ENCODE assay signal across 8 mouse cellular contexts in the genomic region with DNA sequence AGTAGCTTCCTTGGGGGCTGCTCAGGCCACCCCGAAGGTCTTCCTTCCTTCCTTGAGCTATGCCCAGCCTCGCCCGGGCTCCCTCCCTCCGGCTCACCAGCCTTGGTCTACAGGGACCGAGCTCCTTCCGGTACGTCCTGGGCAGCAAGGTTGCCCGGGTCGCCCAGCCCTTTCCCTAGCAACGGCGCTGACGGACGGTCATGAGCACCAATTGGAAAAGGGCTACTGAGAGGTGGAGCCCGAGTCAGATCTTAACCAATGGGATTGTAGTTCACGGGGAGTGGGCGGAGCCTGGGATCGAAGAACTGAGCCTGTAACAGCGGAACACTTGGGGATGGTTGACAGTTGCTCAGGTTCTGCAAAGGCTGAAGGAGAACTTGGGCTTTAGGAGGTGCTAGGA. TPM values are rescaled to one million over a fixed set of nuclear protein-coding genes. Genes with fewer than 3 reads are reported as not detected.
DNase-seq lines count a peak whose midpoint lies in the region; ATAC-seq and TF ChIP-seq lines count a peak whose summit lies in the region.

A gene (minus strand): TSS at position 154 of the 400 bp plus-strand sequence.

- peak; percentile 94; the same call in 1 of the 2 replicates for TF ChIP-seq POLR2A in lung, adult 2 months (IDR thresholded peaks at IDR 0.05; ENCODE audit: borderline replicate concordance, extremely low read depth, low read depth, low read length)

- in situ Hi-C loops in ES-E14 (cut with MboI; ENCODE audit: low sequenced_read_pairs in 2 of 2, unreplicated experiment in 2 of 2), result loop anchor here in 1 of 2 experiments (10.0 kb wide), 1 partner anchor 93 kb away; no protein-coding TSS in a partner anchor

- peak; percentile 98 for DNase-seq in ES-E14 (ENCODE audit: low read depth, low spot score)
- peak; percentile 98 for DNase-seq in cerebellum, adult 11-12 months
- peak; percentile 99 for DNase-seq in heart, postnatal 25 days (ENCODE audit: low spot score)
- peak; percentile 98 to 100 for DNase-seq in layer of hippocampus, adult 18-20 months (ENCODE audit: low spot score in 2 of 2)
- DNase-seq in lung, adult 2 months, result peak; percentile 100
- peak; percentile 97 to 99 for DNase-seq in thymus, adult 18-20 months

- no peak within 1 kb of the TSS for H3K27ac ChIP-seq in ES-E14 (ENCODE audit: insufficient read depth, low read depth, low read length, poor library complexity, severe bottlenecking)
- H3K27ac ChIP-seq in forebrain, embryonic 15.5 days (replicated peaks), result peak within 1 kb of the TSS; percentile 81

- 1% methylated on average over 18 of the region's 18 CpGs for WGBS in forebrain, embryonic 15.5 days
- 1% methylated on average over 18 of the region's 18 CpGs for WGBS in lung, adult 2 months

- no peak for TF ChIP-seq CTCF in lung, adult 2 months (IDR thresholded peaks at IDR 0.05; ENCODE audit: insufficient read depth, low read length)

- no peaks in the 10 kb centered on the region for H3K27me3 ChIP-seq in forebrain, embryonic 15.5 days

- H3K4me3 ChIP-seq in ES-E14 (ENCODE audit: insufficient read depth in 1 of 2, low read depth in 1 of 2, low read length in 2 of 2, poor library complexity in 1 of 2, severe bottlenecking in 1 of 2), result peak within 1 kb of the TSS; percentile 65 to 66
- peak within 1 kb of the TSS; percentile 80 for H3K4me3 ChIP-seq in forebrain, embryonic 15.5 days
- H3K4me3 ChIP-seq in lung, adult 2 months (replicated peaks; ENCODE audit: extremely low read depth, low read depth, low read length), result peak within 1 kb of the TSS; percentile 70

- ATAC-seq in forebrain, embryonic 15.5 days (replicated peaks), result peak; percentile 97
- peak; percentile 90 for ATAC-seq in neutrophil, adult 5-6 weeks (ENCODE audit: extremely low read depth, insufficient number of reproducible peaks, low FRiP score, poor library complexity, severe bottlenecking)

- H3K4me1 ChIP-seq in ES-E14 (ENCODE audit: control insufficient read depth in 2 of 2, insufficient read depth in 2 of 2, low read length in 2 of 2, poor library complexity in 1 of 2), result peaks cover 0 to 4% of the 10 kb centered on the region in 2 experiments; a peak in 2 of 4 replicates
- H3K4me1 ChIP-seq in forebrain, embryonic 15.5 days, result peaks cover 21% of the 10 kb centered on the region
- H3K4me1 ChIP-seq in lung, adult 2 months (ENCODE audit: control insufficient read depth, insufficient read depth, low read length), result peaks cover 10% of the 10 kb centered on the region

- H3K36me3 ChIP-seq in ES-E14 (ENCODE audit: control insufficient read depth, insufficient read depth, low read length, poor library complexity, severe bottlenecking), result no peaks in the 10 kb centered on the region
- no peaks in the 10 kb centered on the region; the same call in 1 of the 2 replicates for H3K36me3 ChIP-seq in forebrain, embryonic 15.5 days

- intact Hi-C loops in heart, postnatal 25 days (cut with DNase I), result no loop called here

- H3K4me2 ChIP-seq in forebrain, embryonic 15.5 days (replicated peaks), result peak within 1 kb of the TSS; percentile 79

- no peaks in the 10 kb centered on the region for H3K9me3 ChIP-seq in ES-E14 (ENCODE audit: control insufficient read depth, insufficient read depth, low read depth, low read length)
- H3K9me3 ChIP-seq in forebrain, embryonic 15.5 days, result no peaks in the 10 kb centered on the region

- peak within 1 kb of the TSS; percentile 65 for H3K9ac ChIP-seq in ES-E14 (ENCODE audit: insufficient read depth, low read depth, low read length, poor library complexity, severe bottlenecking)
- H3K9ac ChIP-seq in forebrain, embryonic 15.5 days (replicated peaks), result peak within 1 kb of the TSS; percentile 80

TF ChIP-seq in ES-E14, 5 proteins besides CTCF, POLR2A, EP300 and RAD21:
- TF ChIP-seq CHD2 (IDR thresholded peaks at IDR 0.05; ENCODE audit: low read depth, low read length) (peak; percentile 78), ZC3H11A (IDR thresholded peaks at IDR 0.05; ENCODE audit: borderline replicate concordance, low read depth, low read length) (no peak), MAFK (IDR thresholded peaks at IDR 0.05; ENCODE audit: insufficient read depth, low read depth, low read length) (no peak), ZNF384 (IDR thresholded peaks at IDR 0.05; ENCODE audit: low read depth, low read length) (no peak), HCFC1 (IDR thresholded peaks at IDR 0.05; ENCODE audit: borderline replicate concordance, insufficient read depth, low read length) (no peak)
TF ChIP-seq in ES-E14: peak in this region for 1.

RNA-seq across cellular contexts. Expression of the gene that starts here (rescaled TPM):
- 7.0 and 9.2 TPM in 2 replicates for total RNA-seq in ES-E14 (2012; rRNA removed)
- polyA plus RNA-seq in forebrain, embryonic 15.5 days (2015; fragmentation: Nextera tagmentation; extraction: Ambion mirVana), result 14.5 and 14.9 TPM in 2 replicates
- 10 to 100 TPM; 10.5 to 12.4 TPM for total RNA-seq in heart, postnatal 25 days (2021)
- total RNA-seq in layer of hippocampus, adult 18-20 months (2021), result 10 to 100 TPM; 13.8 to 15.1 TPM
- 10.2 and 10.8 TPM in 2 replicates for polyA plus RNA-seq in lung, adult 2 months (2012; rRNA removed)
- total RNA-seq in neutrophil, adult 5-6 weeks (2017), result 4.1 and 4.2 TPM in 2 replicates
